Mouse (Mus musculus): ENCODE data around the gene Ranbp10.

The Ranbp10 gene

DNA sequence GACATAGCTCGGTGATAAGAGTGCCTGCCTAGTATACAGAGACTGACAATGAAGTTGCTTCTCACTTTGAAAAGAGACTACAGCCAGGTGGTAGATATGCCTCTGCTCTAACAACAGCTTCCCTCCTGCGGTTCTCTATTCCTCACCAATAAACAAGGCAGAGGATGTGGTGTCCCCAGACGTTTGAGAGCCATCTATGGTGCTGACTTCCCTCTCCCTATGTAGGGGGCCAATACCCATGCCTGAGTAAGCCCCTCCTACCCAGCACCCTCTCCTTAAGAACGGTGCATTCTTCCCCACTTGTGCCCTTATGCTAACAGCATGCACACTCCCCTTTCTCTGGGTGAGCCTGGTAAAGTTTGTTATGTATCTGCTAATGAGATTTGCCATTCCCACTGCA lies 38.2 kb downstream of the Ranbp10 start:
- no peak for DNase-seq (ENCODE audit: low read depth)

- DNase-seq (ENCODE audit: low read depth) = peak; percentile 75
Measured at GRCm38 (mm10) chr8:105788241-105788640, 38.9 kb downstream of the Ranbp10 start.

DNA sequence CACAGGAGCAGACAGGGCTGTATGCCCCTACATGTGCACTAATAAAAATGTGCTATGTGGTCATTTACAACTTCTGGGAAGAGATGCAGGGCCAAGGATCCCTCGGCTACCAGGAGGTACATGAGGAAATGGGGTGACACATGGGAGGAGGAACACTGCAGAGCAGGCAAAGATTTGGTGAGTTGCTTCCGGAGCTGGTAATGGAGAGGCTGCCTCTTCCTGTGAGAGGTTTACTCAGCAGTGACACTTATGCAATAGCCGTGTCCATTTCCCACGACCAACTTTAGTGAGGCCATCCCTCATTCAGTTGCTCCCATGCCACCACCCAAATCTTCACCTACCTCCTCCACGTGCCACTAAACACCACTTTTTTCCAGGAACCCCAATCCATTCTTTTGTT lies 46.9 kb downstream of the Ranbp10 start:
- DNase-seq (ENCODE audit: low read depth) = peak; percentile 84

GRCm38 (mm10) chr8:105777833-105778232 lies 49.3 kb downstream of the Ranbp10 start:
- DNase-seq (ENCODE audit: low read depth) = no peak

GRCm38 (mm10) chr8:105774498-105774897 lies 52.7 kb downstream of the Ranbp10 start:
- no peak for DNase-seq (ENCODE audit: low read depth)

- DNase-seq (ENCODE audit: low read depth) = no peak
Measured at GRCm38 (mm10) chr8:105773441-105773861, 53.7 kb downstream of the Ranbp10 start.

DNA sequence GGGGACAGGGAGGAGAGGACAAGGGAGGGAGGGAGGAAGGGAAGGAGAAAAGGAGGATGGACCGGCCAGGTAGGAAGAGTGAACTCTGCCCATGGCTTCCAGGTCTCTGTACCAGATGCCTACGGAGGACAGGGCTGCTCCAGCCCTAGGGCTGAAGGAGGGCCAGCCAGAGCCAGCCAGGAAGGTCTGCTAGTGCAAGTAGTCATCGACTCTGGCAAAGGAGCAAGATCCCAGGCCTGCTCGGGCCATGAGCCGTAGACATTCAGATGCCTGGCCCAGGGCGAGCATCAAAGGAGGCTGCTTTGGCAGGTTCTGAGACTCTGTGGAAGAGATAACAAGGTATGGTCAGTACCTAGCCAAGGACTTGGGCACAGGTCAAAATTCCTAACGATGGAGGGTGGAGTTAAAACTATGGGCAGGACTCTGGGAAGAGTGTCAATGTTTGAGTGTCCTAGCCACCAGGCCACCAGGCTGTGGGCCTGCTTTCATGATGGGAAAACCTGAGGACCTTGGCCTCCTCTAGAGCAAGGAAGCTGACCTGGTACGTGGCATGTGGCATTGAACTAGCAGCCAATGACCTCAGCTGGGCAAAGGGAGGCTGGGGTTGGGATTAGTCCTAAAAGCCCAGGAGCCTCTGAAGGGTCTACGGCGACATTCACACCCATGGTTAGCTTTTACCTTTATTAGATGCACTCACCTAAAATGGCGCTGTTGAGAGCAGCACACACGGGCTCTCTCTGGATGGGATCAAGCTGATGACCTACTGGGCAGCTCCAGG lies 55.6 kb downstream of the Ranbp10 start:
- DNase-seq (ENCODE audit: low read depth) = no peak

- no peak for DNase-seq (ENCODE audit: low read depth)
Measured at GRCm38 (mm10) chr8:105770609-105771008, 56.5 kb downstream of the Ranbp10 start.

DNA sequence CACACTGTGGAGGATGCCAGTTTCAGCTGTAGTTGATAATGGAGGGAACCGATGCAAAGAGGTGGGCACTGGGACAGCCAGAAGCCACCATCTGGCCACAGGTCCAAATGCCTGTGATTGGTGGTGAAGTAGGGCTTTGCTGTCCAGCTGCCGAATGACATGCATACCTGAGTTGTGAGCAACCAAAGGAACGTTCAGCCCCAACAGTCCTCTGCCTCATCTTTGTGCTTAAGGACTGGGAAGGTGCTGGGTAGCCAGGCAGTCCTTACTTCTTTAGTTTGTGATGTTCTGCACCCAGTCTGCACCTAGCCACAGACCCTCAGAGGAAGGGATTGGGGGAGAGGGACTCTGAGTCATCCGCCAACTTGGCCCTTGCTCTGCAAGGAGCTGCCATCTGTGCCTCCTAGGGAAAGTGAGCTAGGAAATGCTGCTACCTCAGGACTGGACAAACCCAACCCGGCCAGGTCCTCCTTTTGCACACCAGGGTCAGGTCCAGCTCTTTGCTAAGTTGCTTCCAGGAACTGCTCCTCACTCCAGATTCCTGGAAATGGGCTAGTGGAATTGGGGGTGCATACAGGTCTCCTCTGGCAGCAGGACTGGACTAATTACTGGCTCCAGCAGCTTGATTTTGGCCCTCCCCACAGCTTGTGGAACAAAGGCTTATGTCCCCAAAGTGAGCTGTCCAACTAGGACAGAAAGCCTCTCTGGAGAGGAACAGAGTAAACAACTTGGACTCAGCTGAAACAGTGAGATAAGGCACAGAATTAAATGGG lies 58.5 kb downstream of the Ranbp10 start:
- DNase-seq (ENCODE audit: low read depth) = no peak

DNA sequence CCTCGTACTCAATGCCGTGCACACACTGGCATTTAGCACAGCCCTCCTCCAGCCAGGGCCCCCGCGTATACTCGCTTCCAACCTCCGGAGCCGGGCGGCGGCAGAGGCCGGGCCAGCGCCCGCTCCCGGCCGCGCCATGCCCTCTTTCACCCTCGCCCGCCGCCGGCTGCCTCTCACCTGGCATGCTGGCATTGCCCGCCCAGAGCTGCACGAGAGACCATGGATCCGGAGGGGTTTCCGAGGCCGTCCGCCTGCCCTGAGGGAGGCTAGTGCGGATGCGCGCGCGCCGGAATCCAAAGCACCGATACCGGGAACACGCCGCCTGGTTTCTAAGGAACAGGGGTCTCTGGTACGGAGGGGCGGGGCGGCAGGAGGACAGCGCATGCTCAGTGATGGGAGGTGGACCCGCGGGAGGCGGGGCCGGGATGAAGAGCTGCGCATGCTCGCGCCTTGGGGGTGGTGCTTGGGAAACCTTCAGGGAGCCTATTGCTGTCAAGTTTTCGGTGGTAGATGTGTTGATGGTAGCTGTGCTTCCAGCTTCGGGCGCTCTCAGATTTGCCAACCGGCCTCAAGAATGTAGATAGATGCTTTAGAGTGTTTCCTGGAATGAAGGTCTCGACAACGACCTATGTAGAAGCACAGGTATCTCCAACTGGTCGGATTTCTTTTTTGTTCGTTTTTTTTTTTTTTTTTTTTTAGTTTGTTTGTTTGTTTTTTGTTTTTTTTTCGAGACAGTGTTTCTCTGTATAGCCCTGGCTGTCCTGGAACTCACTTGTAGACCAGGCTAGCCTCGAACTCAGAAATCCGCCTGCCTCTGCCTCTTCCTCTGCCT lies 68.7 kb downstream of the Ranbp10 start, which contains the start of gene Gfod2:
Gene Gfod2, minus strand, starts transcription at position 388 of the 832 bp plus-strand sequence.
- DNase-seq (ENCODE audit: low read depth) = peak; percentile 94

DNA sequence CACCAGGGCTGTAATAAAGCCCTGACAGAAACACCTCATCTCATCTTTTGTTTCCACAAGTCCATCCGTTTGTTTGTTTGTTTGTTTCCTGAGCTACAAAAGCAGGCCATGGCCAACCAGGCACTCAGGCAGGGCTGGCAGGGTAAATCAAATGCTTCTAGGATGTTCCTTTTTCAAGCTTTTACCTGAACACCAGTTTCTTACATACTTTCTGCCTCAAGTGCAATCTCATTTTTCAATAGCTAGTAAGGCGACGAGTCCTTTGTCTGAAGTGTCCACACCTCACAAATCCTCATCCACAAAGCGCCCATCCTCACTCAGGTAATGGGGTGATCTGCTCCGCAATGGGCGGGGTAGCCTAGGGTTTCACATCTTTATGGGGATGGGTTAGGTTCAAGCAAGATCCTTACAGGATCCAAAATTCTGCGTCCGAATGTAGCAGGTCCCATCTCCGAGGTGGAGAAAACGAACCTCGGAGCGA lies 69.3 kb downstream of the Ranbp10 start:
- DNase-seq (ENCODE audit: low read depth) = no peak

- no peak for DNase-seq (ENCODE audit: low read depth)
Measured at GRCm38 (mm10) chr8:105754688-105755087, 72.5 kb downstream of the Ranbp10 start.

DNA sequence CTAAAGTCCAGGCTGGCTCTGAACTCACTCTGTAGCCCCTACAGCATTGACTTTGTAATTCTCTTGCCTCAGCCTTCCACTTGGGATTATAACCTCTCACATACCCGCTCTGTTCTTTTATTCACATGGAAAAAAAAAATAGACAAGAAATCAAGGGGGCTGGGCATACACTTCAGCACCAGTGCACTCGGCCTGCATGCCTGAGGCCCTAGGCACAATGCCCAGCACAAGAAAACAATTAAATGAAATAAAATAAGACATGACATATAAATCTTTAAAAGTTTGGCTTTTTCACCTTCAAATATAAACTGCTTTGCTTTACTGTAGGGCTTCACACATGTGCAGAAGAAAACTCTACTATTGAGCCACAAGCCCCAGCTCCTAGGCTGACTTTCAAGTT lies 73.2 kb downstream of the Ranbp10 start:
- no peak for DNase-seq (ENCODE audit: low read depth)

GRCm38 (mm10) chr8:105750606-105751005 lies 76.5 kb downstream of the Ranbp10 start:
- DNase-seq (ENCODE audit: low read depth) = peak; percentile 45

GRCm38 (mm10) chr8:105743301-105743700 lies 83.8 kb downstream of the Ranbp10 start:
- DNase-seq (ENCODE audit: low read depth) = no peak

GRCm38 (mm10) chr8:105739216-105739615 lies 87.9 kb downstream of the Ranbp10 start:
- DNase-seq (ENCODE audit: low read depth) = no peak

DNA sequence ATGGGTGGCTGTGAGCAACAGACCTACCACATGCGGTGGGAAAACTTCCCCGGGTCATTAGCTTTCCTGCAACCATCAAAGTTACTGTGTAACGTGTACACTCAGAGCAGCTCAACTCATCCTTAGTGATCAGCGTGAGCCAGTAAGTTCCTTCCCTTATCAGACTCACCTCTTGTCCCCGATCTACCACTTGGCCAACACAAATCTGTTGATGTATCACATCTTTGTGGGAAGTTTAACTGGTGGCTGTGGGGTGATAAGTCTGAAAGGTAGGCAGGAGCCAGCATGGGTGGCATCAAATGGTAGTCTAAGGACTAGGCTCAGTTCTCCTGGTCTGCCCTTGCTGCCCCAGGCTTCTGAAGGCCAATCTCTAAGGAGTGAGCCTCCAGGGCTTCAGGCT lies 95.0 kb downstream of the Ranbp10 start:
- DNase-seq (ENCODE audit: low read depth) = no peak

DNA sequence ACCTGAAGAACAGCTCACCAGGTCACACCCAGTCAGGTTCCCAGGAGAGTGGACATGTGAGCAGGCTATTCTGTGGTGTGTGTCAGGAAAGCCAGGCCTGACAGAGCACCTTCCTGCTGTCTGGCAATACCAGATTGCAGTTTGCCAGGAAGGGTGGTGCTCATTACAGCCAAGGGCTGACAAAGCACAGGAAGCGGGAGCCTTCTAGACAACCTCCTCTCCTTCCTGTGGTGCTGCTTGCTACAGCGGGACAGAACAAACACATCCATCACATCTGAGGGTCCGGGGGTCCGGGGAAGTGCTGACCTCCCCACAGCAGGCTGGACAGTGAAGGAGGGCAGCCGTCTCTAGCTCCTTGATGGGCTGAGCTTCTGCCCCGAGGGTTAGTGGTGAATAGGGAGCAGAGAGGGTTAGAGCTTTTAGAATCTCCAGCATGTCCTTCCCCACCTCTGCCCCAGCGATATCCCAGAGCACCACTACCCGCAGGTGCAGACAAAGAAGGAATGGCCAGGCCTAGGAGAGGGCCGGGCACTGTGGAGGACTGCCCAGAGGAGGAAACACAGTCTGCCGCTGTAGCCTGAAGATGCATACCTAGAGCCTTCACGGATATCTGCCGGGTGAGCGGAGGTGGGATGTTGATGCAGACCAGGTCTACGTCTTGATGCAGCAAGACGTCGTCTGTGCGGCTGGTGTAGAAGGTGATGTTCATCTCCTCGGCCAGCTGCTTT lies 99.6 kb downstream of the Ranbp10 start:
- peak; percentile 92 for DNase-seq (ENCODE audit: low read depth)

GRCm38 (mm10) chr8:105725726-105726125 lies 101.4 kb downstream of the Ranbp10 start:
- DNase-seq (ENCODE audit: low read depth) = no peak

DNA sequence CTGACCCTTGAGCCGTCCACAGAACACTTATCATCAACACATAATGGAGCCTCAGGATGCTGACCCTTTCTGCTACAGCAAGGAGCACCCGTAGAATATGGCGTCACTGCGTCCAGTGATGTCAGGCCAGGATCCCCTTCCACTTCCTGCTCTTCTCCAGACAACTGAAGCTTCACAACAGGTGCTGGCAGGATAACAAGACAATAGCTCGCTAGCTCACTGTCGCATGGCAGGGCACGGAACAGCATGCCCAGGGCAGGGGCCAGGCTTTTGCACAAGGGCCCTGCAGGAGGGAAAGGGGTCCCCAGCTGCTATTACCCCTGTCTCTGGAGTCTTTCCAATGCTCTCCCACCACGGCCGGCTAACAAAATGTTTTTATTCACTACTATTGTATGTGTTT lies 104.3 kb downstream of the Ranbp10 start:
- no peak for DNase-seq (ENCODE audit: low read depth)

DNA sequence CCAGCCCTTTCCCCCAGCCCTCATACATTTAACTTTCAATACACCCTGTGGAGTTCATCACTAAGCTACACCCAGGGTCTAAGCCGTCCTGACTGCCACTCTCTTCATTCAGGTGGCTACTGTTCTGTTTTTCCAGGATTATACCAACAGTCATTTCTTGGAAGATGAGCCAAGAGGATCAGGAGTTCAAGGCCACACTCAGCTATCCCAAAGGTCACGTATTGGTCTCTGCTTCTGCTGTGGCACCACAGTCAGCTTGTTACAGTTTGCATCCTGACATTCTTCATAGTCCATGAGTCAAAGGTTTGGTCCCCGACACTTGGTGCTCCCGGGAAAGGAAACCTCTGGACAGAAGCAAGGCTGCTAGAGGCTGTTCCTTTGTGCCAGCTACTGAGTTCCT lies 107.5 kb downstream of the Ranbp10 start:
- no peak for DNase-seq (ENCODE audit: low read depth)

All from 416B (cell line).